Mouse (Mus musculus): ENCODE results near the gene Hk2.

Gene Hk2

GRCm38 (mm10) chr6:82774321-82774764 lies at the start of gene Hk2:
Gene Hk2, minus strand, starts transcription at chr6:82774454.
- DNase-seq, result peak; percentile 35

GRCm38 (mm10) chr6:82821758-82822253 lies 47.6 kb upstream of the Hk2 start:
- no peak for DNase-seq

GRCm38 (mm10) chr6:82820716-82821115 lies 46.5 kb upstream of the Hk2 start:
- no peak for DNase-seq

GRCm38 (mm10) chr6:82814821-82815220 lies 40.6 kb upstream of the Hk2 start:
- no peak for DNase-seq

- no peak for DNase-seq
Observed at GRCm38 (mm10) chr6:82807984-82808700, 33.9 kb upstream of the Hk2 start.

- DNase-seq, result no peak
Observed at GRCm38 (mm10) chr6:82806971-82807370, 32.7 kb upstream of the Hk2 start.

- DNase-seq, result no peak
Observed at GRCm38 (mm10) chr6:82806503-82806902, 32.2 kb upstream of the Hk2 start.

GRCm38 (mm10) chr6:82805894-82806293 lies 31.6 kb upstream of the Hk2 start:
- no peak for DNase-seq

GRCm38 (mm10) chr6:82804984-82805383 lies 30.7 kb upstream of the Hk2 start:
- no peak for DNase-seq

- no peak for DNase-seq
Observed at GRCm38 (mm10) chr6:82798202-82798737, 24.0 kb upstream of the Hk2 start.

GRCm38 (mm10) chr6:82797300-82797839 lies 23.1 kb upstream of the Hk2 start:
- DNase-seq, result no peak

- DNase-seq, result no peak
Observed at GRCm38 (mm10) chr6:82790864-82791263, 16.6 kb upstream of the Hk2 start.

GRCm38 (mm10) chr6:82783906-82784305 lies 9.7 kb upstream of the Hk2 start:
- no peak for DNase-seq

- no peak for DNase-seq
Observed at GRCm38 (mm10) chr6:82780802-82781393, 6.6 kb upstream of the Hk2 start.

- no peak for DNase-seq
Observed at GRCm38 (mm10) chr6:82780369-82780768, 6.1 kb upstream of the Hk2 start.

- DNase-seq, result no peak
Observed at GRCm38 (mm10) chr6:82777124-82777654, 2.9 kb upstream of the Hk2 start.

- no peak for DNase-seq
Observed at GRCm38 (mm10) chr6:82775386-82775785, 1.1 kb upstream of the Hk2 start.

GRCm38 (mm10) chr6:82773261-82774131 lies 758 bp downstream of the Hk2 start:
- DNase-seq, result no peak

GRCm38 (mm10) chr6:82772451-82773101 lies 1.7 kb downstream of the Hk2 start:
- no peak for DNase-seq

- DNase-seq, result no peak
Observed at GRCm38 (mm10) chr6:82771981-82772409, 2.3 kb downstream of the Hk2 start.

GRCm38 (mm10) chr6:82771059-82771458 lies 3.2 kb downstream of the Hk2 start:
- no peak for DNase-seq

- DNase-seq, result no peak
Observed at GRCm38 (mm10) chr6:82770286-82770685, 4.0 kb downstream of the Hk2 start.

Measured in cerebellum, adult 11 months (tissue).